Mouse (Mus musculus) layer of hippocampus, adult 8-10 months (tissue): ENCODE results near the gene Cdk12. TPM values are rescaled to one million over a fixed set of nuclear protein-coding genes. Genes with fewer than 3 reads are reported as not detected.
A peak's percentile ranks its signal among the peaks of the same experiment; 100 is the strongest.
"Not testable (repeated sequence)": the region's sequence is repeated elsewhere in the genome, so short reads cannot be mapped to it uniquely, and the experiment has no call there.

ENCODE experiments used
- DNase-seq, 2 experiments: peaks; one replicate each; pipeline ENCODE4 v3.0.0; 2022; ENCODE audit warnings: low spot score in 2 of 2
- total RNA-seq, 4 experiments: library from RNA; stranded (reverse); gene quantifications; 2 replicates each; pipeline ENCODE4 v1.2.4; 2022

Gene Cdk12
- 10 to 100 TPM; 38.8 to 43.5 (median 42.3) TPM for total RNA-seq

GRCm38 (mm10) chr11:98202641-98203350 lies at the start of gene Cdk12:
TSS of gene Cdk12 (plus strand) at chr11:98203059.
- DNase-seq, result peak; percentile 95

- no peak for DNase-seq
Measured at GRCm38 (mm10) chr11:98155094-98155493, 47.8 kb upstream of the Cdk12 start.

GRCm38 (mm10) chr11:98168400-98168799 lies 34.5 kb upstream of the Cdk12 start:
- no peak for DNase-seq

- DNase-seq, result not testable (repeated sequence)
Measured at GRCm38 (mm10) chr11:98182149-98182548, 20.7 kb upstream of the Cdk12 start.

GRCm38 (mm10) chr11:98187640-98188395 lies 15.0 kb upstream of the Cdk12 start:
- DNase-seq, result no peak

GRCm38 (mm10) chr11:98190820-98191219 lies 12.0 kb upstream of the Cdk12 start:
- no peak for DNase-seq

GRCm38 (mm10) chr11:98192901-98193805 lies 9.7 kb upstream of the Cdk12 start, which contains the start of gene Med1:
TSS of gene Med1 (minus strand) at chr11:98193293.
- peak; percentile 92 to 93 for DNase-seq

- DNase-seq, result peak in 1 of 2 experiments; percentile 12
Measured at GRCm38 (mm10) chr11:98201791-98202640, 843 bp upstream of the Cdk12 start.

- peak; percentile 25 to 34 for DNase-seq
Measured at GRCm38 (mm10) chr11:98203351-98203911, 572 bp downstream of the Cdk12 start.

GRCm38 (mm10) chr11:98203931-98204421 lies 1.1 kb downstream of the Cdk12 start:
- no peak for DNase-seq

GRCm38 (mm10) chr11:98205463-98205862 lies 2.6 kb downstream of the Cdk12 start:
- no peak for DNase-seq

GRCm38 (mm10) chr11:98206281-98206680 lies 3.4 kb downstream of the Cdk12 start:
- not testable (repeated sequence) for DNase-seq

- DNase-seq, result not testable (repeated sequence)
Measured at GRCm38 (mm10) chr11:98209661-98210060, 6.8 kb downstream of the Cdk12 start.

- DNase-seq, result no peak
Measured at GRCm38 (mm10) chr11:98213311-98213710, 10.5 kb downstream of the Cdk12 start.

GRCm38 (mm10) chr11:98226349-98226748 lies 23.5 kb downstream of the Cdk12 start:
- no peak for DNase-seq

- DNase-seq, result no peak
Measured at GRCm38 (mm10) chr11:98238416-98238815, 35.6 kb downstream of the Cdk12 start.

- no peak for DNase-seq
Measured at GRCm38 (mm10) chr11:98238995-98239394, 36.1 kb downstream of the Cdk12 start.

GRCm38 (mm10) chr11:98242910-98243309 lies 40.1 kb downstream of the Cdk12 start:
- not testable (repeated sequence) for DNase-seq

- no peak for DNase-seq
Measured at GRCm38 (mm10) chr11:98244415-98244814, 41.6 kb downstream of the Cdk12 start.

- DNase-seq, result no peak
Measured at GRCm38 (mm10) chr11:98247325-98247724, 44.5 kb downstream of the Cdk12 start.
